Mouse (Mus musculus) gastrocnemius, adult 8-10 months (tissue): Measurements from ENCODE around the gene Stmnd1. TPM values are rescaled to one million over a fixed set of nuclear protein-coding genes. Genes with fewer than 3 reads are reported as not detected.
A peak's percentile ranks its signal among the peaks of the same experiment; 100 is the strongest.
"Not testable (repeated sequence)": the region's sequence is repeated elsewhere in the genome, so short reads cannot be mapped to it uniquely, and the experiment has no call there.

Experiments used
- DNase-seq, 2 experiments: peaks; one replicate each; pipeline ENCODE4 v3.0.0; 2022; ENCODE audit warnings: low spot score in 2 of 2
- total RNA-seq, 4 experiments: library from RNA; stranded (reverse); gene quantifications; 2 replicates each; pipeline ENCODE4 v1.2.4; 2022

The Stmnd1 gene
- total RNA-seq: under 1 TPM in 3 of 4 experiments, not detected in 1; 0.20 to 0.24 (median 0.21) TPM

GRCm38 (mm10) chr13:46273453-46274110 is at the start of gene Stmnd1:
TSS of gene Stmnd1 (plus strand) at chr13:46273721.
- DNase-seq: peak in 1 of 2 experiments; percentile 27

- DNase-seq: peak; percentile 37 to 53
Measured at GRCm38 (mm10) chr13:46226956-46227355, 46.6 kb upstream of the Stmnd1 start.

- DNase-seq: no peak
Measured at GRCm38 (mm10) chr13:46227486-46227885, 46.0 kb upstream of the Stmnd1 start.

DNA sequence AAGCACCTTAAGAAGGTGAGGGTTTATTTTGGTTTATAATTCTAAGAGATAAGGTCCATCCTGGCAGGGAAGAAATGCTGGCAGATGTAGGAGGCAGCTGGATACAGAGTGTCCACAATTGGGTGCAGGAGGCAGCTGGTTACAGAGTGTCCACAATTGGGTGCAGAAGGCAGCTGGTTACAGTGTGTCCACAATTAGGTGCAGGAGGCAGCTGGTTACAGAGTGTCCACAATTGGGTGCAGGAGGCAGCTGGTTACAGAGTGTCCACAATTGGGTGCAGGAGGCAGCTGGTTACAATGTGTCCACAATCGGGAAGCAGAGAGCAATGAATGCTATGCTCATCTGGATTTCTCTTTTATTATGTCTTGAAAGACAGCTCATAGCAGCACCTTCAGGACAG is 44.8 kb upstream of the Stmnd1 start:
- not testable (repeated sequence) for DNase-seq

- no peak for DNase-seq
Measured at GRCm38 (mm10) chr13:46231514-46232085, 41.9 kb upstream of the Stmnd1 start.

- DNase-seq: no peak
Measured at GRCm38 (mm10) chr13:46237723-46238349, 35.7 kb upstream of the Stmnd1 start.

DNA sequence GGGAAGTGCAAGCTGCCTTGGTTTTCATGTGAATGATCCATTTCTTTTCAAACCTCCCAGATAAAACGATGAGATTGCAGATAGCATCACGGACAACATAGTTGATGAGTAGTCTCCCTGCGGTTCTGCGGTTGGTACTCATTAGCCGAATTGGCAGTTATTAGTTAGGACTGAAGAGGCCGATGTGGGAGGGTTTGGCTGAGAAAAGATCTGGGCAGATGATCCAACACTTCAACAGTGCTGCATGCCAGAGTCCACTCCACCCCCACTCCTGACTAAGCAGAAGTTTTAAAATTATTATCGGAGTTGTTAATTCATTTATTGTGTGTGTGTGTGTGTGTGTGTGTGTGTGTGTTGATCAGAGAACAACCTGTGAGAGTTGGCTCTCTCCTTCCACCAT is 34.7 kb upstream of the Stmnd1 start:
- no peak for DNase-seq

DNA sequence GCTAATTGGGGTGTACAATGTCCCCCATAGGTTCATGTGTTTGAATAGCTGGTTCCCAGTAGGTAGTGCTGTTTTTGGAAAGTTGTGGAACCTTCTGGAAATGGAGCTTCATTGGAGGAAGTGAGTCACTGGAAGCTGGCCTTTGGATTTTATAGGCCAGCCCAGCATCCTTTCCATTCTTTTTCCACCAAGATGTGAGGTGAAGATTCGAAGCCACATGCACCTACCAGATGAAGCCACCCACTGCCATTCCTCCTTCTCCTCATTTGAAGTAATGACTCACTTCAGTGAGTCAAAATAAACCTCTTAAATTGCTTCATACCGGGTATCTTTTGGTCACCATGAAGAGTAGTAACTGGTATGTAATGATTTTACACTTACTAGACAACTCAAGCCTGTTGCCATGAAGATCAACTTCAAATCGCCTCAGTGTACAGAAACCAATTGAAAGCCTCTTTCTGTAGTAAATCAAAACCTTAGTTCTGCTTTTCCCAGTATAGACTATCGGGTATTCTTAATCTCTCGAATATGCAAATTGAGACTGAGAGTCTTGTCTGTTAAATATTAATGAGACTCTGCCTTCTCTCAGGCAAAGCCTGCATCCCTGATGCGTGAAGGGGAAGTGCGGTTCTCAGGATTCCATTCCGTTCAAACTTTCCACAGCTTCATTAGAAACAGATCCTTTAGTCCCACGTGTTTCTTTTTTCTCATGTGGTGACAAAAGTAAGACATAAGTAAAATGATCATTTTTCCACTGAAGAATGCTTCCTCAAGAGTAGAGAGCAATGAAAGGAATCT is 31.9 kb upstream of the Stmnd1 start:
- no peak for DNase-seq

- DNase-seq: no peak
Measured at GRCm38 (mm10) chr13:46253753-46254152, 19.8 kb upstream of the Stmnd1 start.

DNA sequence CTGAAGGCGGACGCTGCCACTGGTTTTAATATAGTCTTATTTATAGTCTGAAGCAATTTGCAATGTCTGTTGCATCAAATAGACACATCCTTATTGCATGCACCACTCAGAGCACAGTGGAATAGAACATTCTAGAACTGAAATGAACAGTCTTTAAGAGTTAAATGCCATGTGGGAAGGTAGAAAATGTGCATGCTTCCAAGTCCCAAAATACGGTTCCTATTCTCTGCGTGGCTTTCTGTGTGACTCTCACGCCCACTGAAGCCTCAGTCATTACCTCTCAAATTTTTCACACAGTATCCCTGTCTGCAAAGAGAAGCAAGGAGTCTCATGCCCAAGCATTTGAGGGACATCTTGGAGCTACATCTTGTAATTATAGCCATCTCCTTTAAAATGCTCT is 19.4 kb upstream of the Stmnd1 start:
- DNase-seq: no peak

DNA sequence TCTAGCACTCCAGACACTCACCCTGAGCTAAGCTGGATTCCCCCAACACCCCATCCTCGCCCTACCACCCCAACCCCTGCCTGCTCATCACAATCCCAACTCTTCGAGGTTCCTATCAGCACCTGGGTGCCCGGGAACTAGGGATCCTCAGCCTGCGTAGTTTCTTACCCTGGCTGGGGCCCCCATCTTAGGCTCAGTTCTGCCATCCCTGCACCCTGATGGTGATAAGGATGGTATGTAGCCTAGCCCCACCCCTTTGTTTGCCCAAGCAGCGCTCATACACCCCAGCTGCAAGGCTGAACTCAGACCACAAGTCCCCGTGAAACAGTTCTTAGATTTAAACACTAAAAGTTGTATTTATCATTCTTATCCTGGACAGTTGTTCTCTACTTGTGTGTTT is 17.9 kb upstream of the Stmnd1 start:
- DNase-seq: no peak

DNA sequence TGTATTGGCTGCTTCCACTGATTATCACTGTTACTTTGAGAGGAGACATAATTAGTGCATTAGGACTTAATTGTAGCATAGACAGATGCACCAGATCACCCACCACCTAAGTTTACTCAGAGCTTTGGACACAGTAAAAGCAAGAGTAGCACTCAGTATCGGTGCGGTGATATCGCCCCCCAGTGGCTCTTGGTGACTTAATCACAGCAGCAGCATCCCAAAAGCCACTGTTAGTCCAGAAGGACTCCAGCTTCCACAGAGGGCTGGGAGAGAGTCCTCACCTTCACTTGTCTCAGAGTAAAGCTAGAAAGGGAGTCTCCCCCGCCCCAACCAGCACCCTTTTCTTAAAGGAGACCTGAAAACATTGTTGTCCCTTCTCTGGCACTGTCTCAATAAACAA is 15.7 kb upstream of the Stmnd1 start:
- peak in 1 of 2 experiments; percentile 44 for DNase-seq

GRCm38 (mm10) chr13:46259526-46259925 is 14.0 kb upstream of the Stmnd1 start:
- no peak for DNase-seq

- DNase-seq: no peak
Measured at GRCm38 (mm10) chr13:46261244-46261643, 12.3 kb upstream of the Stmnd1 start.

DNA sequence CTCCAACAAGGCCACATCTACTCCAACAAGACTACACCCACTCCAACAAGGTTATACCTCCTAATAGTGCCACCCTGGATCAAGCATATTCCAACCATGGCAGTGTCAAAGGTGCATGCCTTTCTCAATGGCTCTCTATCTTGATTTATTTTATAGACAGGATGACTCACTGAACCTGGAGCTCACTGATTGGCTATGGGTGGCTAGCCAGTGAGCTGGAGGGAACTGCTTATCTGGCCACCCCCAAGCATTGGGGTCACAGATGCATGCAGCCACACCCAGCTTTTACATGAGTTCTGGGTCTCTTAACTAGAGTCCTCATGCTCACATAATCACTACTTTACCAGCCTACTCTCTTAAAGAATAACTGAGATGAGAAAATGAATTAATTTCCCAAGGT is 5.7 kb upstream of the Stmnd1 start:
- DNase-seq: no peak

DNA sequence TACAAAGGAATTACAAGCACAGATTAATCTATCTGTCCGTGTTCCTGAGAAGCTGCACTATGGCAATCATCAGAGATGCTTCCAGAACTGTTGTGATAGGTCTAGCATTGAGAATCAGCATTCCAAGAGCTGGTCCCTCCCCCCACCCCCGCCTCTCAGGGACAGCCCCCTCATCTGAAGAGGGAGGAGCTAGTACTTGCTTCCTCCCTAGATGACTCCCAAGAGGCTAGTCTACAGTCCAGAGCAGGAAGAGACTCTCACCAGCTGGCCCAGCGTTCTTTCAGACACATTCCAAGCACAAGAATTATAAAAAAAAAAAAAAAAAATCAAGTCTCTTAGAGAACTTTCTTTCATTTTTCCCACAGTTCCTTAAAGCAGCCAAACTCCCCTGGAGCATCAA is 5.2 kb upstream of the Stmnd1 start:
- DNase-seq: peak in 1 of 2 experiments; percentile 9

DNA sequence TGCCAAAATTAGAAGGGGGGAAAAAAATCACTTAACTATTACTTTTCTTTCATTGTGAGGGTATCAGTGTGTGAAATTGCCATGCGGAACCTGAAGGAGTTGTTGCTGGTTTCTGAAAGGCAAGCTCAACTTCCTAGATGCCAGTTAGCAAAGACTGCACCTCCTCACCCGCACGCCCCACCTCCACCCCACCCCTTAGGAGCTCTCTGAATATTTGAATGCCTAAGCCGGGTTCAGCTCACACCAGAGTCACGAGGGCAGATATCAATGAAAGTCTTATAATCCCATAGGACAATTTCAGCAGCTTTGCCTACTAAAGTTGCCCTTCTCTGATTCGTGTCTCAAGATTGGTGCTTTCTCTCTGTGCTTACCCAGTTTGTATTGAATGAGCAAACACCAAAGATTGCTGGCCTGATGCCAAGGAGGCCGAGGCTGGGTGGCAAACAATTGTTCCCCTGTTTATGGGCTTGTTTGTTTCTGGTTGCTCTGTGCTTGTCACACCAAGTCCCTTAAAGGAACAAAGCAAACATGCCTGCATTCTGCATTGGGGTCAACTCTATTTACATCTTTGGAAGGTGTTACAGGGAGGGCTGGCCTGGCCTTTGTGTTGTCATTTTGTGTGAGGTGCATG is 4.6 kb upstream of the Stmnd1 start:
- no peak for DNase-seq

DNA sequence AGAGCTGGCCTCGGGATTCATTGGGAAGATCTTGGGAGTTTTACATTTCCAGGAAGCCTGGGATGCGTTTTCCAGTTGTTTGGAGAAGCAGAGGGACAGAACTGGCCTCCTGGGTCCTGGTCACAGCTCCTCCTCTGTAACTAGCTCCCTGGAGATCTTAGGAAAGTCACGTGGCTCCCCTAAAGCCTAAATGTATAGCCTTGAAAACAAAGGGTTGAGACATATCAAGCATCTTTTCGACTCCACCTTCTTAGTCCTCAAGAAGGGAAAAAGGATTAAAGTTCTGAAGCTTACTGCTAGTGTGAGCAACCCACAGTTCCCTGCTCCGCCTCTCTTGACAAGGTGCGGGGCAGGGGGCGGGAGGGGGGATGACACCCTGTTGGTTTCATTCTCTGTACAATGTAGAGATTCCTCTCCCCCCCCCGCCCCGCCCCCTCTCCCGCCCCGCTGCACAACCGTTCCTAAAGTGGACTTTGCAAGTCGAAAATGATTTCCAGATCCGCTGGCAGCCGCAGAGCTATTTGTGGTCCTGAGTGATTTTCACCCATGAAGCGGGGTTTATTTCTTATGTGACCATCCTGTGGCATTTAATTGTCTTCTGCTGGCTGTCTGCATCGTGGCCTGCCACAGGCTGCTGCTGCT is 589 bp upstream of the Stmnd1 start:
- DNase-seq: no peak

DNA sequence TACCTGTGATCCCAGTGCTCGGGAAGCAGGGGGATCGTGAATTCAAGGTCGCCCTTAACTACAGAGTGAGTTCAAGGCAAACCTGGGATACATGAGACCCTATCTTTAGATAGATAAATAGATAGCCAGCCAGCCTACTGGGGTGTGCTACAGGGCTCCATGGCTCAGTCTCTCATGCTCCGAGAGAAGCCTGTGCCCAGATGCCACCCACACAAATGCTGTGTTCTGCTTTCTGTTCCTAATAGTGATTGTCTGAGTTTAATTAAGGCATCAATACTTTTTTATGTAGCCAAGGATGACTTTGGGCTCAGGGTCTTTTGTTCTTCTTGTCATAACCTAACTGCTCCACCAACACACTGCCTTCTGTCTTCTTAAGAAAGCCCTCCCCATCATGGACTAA is 2.2 kb downstream of the Stmnd1 start:
- DNase-seq: no peak

DNA sequence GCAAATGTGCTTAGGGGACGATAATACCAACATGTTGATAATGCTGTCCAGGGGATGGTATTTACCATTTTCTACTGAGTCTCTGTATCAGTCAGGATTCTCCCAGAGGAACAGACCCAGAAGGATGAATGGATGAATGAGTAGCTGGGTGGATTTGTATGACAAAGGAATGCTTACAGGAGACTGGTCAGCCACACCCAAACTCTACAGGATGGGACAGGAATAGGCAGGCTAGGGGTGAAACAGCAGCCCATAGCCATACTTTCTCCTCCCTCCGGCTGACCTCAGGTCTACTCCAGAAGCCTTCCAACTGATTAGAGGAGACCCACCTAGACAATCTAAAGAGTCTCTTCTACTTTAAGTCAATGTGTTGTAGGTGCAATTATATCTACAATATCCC is 9.0 kb downstream of the Stmnd1 start:
- DNase-seq: no peak

GRCm38 (mm10) chr13:46287801-46288200 is 14.3 kb downstream of the Stmnd1 start:
- no peak for DNase-seq
